Mouse (Mus musculus) lung, adult 2 months (tissue): ENCODE measurements around the gene Grik3. TPM values are rescaled to one million over a fixed set of nuclear protein-coding genes. Genes with fewer than 3 reads are reported as not detected.

ENCODE experiments used
- DNase-seq: peaks from one replicate; pipeline ENCODE4 v3.0.0; 2022
- H3K4me1 ChIP-seq: fragments of 200-500 bp; 2 replicates; pipeline ENCODE4 v1.6.1; 2011; ENCODE audit warnings: low read length; ENCODE audit not compliant: control insufficient read depth, insufficient read depth
- H3K4me3 ChIP-seq: fragments of 200-500 bp; replicated peaks from 2 replicates; pipeline ENCODE3; 2011; ENCODE audit warnings: low read depth, mild to moderate bottlenecking, control low read depth, low read length; ENCODE audit errors: extremely low read depth
- CTCF ChIP-seq: fragments of 200-500 bp; IDR thresholded peaks from 2 replicates; pipeline ENCODE4 v1.5.1; 2011; ENCODE audit warnings: mild to moderate bottlenecking, low read length, control low read depth; ENCODE audit not compliant: insufficient read depth
- POLR2A ChIP-seq: fragments of 200-500 bp; IDR thresholded peaks from 2 replicates; pipeline ENCODE4 v1.6.1; 2011; ENCODE audit warnings: low read depth, mild to moderate bottlenecking, control low read depth, low read length, borderline replicate concordance; ENCODE audit errors: extremely low read depth
- WGBS: fragments of 180-500 bp; shearing (Covaris S2); methylation state at CpG from one replicate; pipeline ENCODE4 v1.1.7; 2018; 5-methylcytosine and 5-hydroxymethylcytosine counted together
- polyA plus RNA-seq: library from polyadenylated mRNA; depleted of rRNA; stranded (reverse); fragments of >200 nt; gene quantifications from 2 replicates; pipeline ENCODE4 v1.2.3, GENCODE M21; 2012

The Grik3 gene
- polyA plus RNA-seq, 1 experiment: 0.12 TPM

- 67% methylated on average over 6 of the region's 6 CpGs for WGBS
- DNase-seq: no peak
- no peaks in the 10 kb centered on the region for H3K4me1 ChIP-seq
- H3K4me3 ChIP-seq: no peak overlapping the region
- TF ChIP-seq CTCF: no peak
- TF ChIP-seq POLR2A: no peak
These were observed 21.9 kb downstream of the Grik3 start for GRCm38 (mm10) chr4:125512434-125512833.

GRCm38 (mm10) chr4:125515646-125516045, 25.1 kb downstream of the Grik3 start:
- WGBS: 52% methylated on average over 13 of the region's 13 CpGs
- no peak overlapping the region for H3K4me3 ChIP-seq
- no peaks in the 10 kb centered on the region for H3K4me1 ChIP-seq
- DNase-seq: no peak
- TF ChIP-seq CTCF (no peak), POLR2A (no peak)

DNA sequence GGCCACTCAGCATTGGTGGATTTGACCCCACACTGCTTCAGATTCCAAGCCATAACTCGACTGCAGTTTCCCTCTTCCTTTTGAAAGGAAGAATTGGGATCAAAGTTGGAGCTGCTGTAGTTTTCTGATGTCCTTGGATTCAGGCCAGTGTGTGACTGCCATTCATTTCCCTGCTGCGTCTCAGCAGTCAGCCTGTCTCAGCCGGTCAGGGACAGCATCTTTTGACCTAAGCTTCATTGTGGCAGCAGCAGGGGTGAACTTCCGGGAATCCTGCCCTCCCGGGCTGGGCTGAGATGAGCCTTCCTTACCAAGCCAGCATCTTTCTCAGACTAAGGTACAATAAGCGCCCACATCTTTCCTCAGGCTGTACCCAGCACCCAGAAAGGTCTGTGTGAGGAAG, 26.1 kb downstream of the Grik3 start:
- 55% methylated on average over 6 of the region's 6 CpGs for WGBS

GRCm38 (mm10) chr4:125518861-125519260, 28.4 kb downstream of the Grik3 start:
- no peak for TF ChIP-seq POLR2A
- TF ChIP-seq CTCF: no peak
- 79% methylated on average over 5 of the region's 5 CpGs for WGBS
- DNase-seq: no peak
- Histone ChIP-seq H3K4me1 (no peaks in the 10 kb centered on the region), H3K4me3 (no peak overlapping the region)

More for the DNA sequence above, 26.1 kb downstream of the Grik3 start:
- no peak overlapping the region for H3K4me3 ChIP-seq
- TF ChIP-seq POLR2A: no peak
- no peak for TF ChIP-seq CTCF
- no peaks in the 10 kb centered on the region for H3K4me1 ChIP-seq
- DNase-seq: no peak

DNA sequence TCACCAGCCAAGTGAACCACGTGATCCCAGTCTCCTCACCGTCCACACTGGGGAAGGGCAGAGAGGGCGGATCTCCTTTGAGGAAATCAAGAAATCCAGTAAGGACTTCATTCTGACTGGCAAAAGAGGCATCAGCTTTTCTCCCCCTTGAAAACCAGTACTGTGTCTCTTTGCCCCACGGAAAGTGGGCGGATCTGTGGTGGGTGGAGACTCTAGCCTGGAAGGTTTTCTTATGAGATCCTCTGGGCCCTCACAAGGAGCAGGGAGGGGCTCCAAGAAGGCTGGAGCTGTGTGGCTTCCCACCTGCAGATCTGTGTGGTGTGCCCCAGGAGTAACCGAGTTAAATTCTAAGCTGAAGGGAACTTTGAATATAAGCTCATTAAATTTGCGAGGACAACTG, 32.4 kb downstream of the Grik3 start:
- DNase-seq: no peak
- Histone ChIP-seq H3K4me1 (no peaks in the 10 kb centered on the region), H3K4me3 (no peak overlapping the region)
- WGBS: 69% methylated on average over 7 of the region's 7 CpGs
- TF ChIP-seq CTCF: no peak
- no peak for TF ChIP-seq POLR2A

DNA sequence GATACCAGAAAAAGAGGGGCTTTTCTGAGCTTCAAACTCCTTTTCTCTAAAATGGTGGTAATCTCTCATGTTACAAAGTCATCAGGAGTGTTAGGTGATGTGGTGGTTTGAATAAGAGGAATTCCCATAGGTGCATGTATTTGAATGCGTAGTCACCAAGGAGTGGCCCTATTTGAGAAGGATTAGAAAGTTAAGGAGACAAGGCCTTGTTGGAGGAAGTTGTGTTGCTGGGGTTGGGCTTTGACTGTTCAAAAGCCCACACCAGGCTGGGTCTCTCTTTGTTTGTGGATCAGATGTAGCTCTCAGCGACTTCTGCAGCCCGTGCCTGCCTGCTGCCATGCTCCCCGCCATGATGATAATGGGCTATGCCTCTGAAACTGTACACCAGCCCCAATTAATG, 34.8 kb downstream of the Grik3 start:
- WGBS: 85% methylated on average over 4 of the region's 4 CpGs
- no peak for TF ChIP-seq CTCF
- TF ChIP-seq POLR2A: no peak
- DNase-seq: no peak
- H3K4me3 ChIP-seq: no peak overlapping the region
- H3K4me1 ChIP-seq: no peaks in the 10 kb centered on the region

DNA sequence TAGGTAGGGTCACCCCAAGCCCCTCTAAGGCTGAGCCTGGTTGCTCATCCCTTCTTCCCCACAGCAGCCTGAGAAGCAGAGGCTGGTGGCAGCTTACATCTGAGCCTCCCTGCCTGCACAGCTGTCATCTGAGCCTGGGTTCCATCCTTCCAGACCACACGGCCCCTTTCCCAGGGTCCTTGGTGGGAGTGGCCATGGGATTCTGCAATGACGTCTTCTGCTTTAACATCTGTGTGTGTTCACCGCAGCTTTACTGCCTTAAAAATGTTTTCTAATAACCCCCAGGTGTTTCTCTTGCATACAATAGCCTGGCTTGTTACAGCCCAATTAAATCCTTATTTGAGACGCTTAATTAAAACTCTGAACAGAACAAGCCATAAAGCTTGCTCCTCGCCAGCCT, 35.9 kb downstream of the Grik3 start:
- TF ChIP-seq POLR2A (no peak), CTCF (no peak)
- WGBS: 69% methylated on average over 5 of the region's 5 CpGs

GRCm38 (mm10) chr4:125533965-125534364, 43.5 kb downstream of the Grik3 start:
- TF ChIP-seq CTCF: no peak
- TF ChIP-seq POLR2A: no peak
- no peak for DNase-seq
- Histone ChIP-seq H3K4me3 (no peak overlapping the region), H3K4me1 (no peaks in the 10 kb centered on the region)
- WGBS: 34% methylated on average over 9 of the region's 9 CpGs

More for the DNA sequence above, 35.9 kb downstream of the Grik3 start:
- no peaks in the 10 kb centered on the region for H3K4me1 ChIP-seq
- DNase-seq: no peak
- no peak overlapping the region for H3K4me3 ChIP-seq

DNA sequence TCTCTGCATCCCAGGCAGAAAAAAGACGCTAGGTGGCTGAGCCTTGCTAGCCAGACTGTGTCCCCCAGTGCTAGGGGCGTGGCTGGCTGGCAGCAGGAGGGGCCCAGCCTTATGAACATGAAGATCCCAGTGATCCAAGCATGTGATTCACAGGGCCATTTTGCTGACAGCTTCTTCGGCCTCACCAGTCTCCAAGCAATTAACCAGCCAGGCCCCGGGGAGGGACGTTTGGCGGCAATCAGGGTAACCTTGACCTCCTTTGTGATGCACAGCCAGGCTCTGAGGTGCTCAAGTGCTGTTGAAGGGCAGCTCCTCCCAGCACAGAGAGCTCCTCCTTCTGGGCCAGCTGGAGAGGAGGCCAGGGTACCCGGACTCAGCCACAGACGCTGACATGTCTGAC, 43.9 kb downstream of the Grik3 start:
- DNase-seq: no peak
- Histone ChIP-seq H3K4me3 (no peak overlapping the region), H3K4me1 (no peaks in the 10 kb centered on the region)
- TF ChIP-seq CTCF (no peak), POLR2A (no peak)
- 13% methylated on average over 8 of the region's 8 CpGs for WGBS

DNA sequence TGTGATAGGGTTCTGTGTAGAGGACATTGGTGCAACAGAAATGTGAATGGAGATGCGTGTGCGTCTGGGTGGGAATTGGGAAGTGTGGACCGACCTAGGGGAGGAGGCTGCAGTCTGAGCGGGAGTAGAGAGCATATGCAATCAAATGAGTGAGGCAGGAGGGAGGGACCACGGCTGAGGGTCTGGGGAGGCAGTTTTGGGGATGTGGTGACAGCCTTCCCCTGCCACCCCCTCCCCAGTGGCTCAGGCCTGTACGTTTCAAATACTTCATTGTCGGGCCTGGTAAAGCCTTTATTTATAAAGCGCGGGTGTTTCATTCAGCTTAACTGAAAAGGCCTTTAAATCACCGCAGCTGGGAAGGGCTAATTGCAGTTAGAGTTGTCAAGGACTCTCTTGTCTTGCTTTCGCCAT, 44.5 kb downstream of the Grik3 start:
- 17% methylated on average over 11 of the region's 11 CpGs for WGBS
- TF ChIP-seq POLR2A: no peak
- TF ChIP-seq CTCF: no peak
- H3K4me3 ChIP-seq: no peak overlapping the region
- H3K4me1 ChIP-seq: no peaks in the 10 kb centered on the region
- DNase-seq: no peak
